Mouse (Mus musculus) liver, embryonic 16.5 days (tissue): ENCODE measurements around the gene Rad23a. TPM values are rescaled to one million over a fixed set of nuclear protein-coding genes. Genes with fewer than 3 reads are reported as not detected.

Experiments used
- ATAC-seq: fragments of 200-750 bp; cut with Nextera tagmentation; 2 replicates; pipeline ENCODE4 v1.8.0; 2017; ENCODE audit warnings: low read depth, mild to moderate bottlenecking, moderate number of reproducible peaks, moderate library complexity
- H3K27ac ChIP-seq: fragments of 300-500 bp; sonication (generic); 2 replicates; pipeline ENCODE4 v1.5.1; 2014; ENCODE audit warnings: mild to moderate bottlenecking, low read length
- H3K27me3 ChIP-seq: fragments of 300-500 bp; sonication (generic); 2 replicates; pipeline ENCODE4 v1.6.1; 2014; ENCODE audit warnings: low read depth, low read length, mixed read lengths; ENCODE audit not compliant: control insufficient read depth, insufficient read depth
- H3K36me3 ChIP-seq: fragments of 300-500 bp; sonication (generic); 2 replicates; pipeline ENCODE4 v1.6.1; 2014; ENCODE audit warnings: mild to moderate bottlenecking; ENCODE audit not compliant: control insufficient read depth, insufficient read depth
- H3K4me1 ChIP-seq: fragments of 300-500 bp; sonication (generic); 2 replicates; pipeline ENCODE4 v1.6.1; 2014; ENCODE audit warnings: low read depth, low read length, mixed read lengths; ENCODE audit not compliant: control insufficient read depth
- H3K4me2 ChIP-seq: fragments of 300-500 bp; sonication (generic); 2 replicates; pipeline ENCODE4 v1.6.1; 2014; ENCODE audit warnings: low read depth, low read length, mixed read lengths
- H3K4me3 ChIP-seq: fragments of 300-500 bp; sonication (generic); 2 replicates; pipeline ENCODE4 v1.5.1; 2014; ENCODE audit warnings: low read depth, mild to moderate bottlenecking, low read length
- H3K9ac ChIP-seq: fragments of 300-500 bp; sonication (generic); 2 replicates; pipeline ENCODE4 v1.6.1; 2014; ENCODE audit warnings: low read depth, low read length
- H3K9me3 ChIP-seq: fragments of 300-500 bp; sonication (generic); replicated peaks from 2 replicates; pipeline ENCODE4 v1.6.1; 2016; ENCODE audit warnings: low read length; ENCODE audit not compliant: control insufficient read depth
- WGBS: fragments of 180-500 bp; shearing (Covaris S2); extraction: QIAGEN DNeasy Blood & Tissue Kit; methylation state at CpG from one replicate; pipeline ENCODE4 v1.1.7; 2014; ENCODE audit not compliant: insufficient replicate concordance; 5-methylcytosine and 5-hydroxymethylcytosine counted together
- polyA plus RNA-seq: library from polyadenylated mRNA; unstranded; fragments of >200 nt; fragmentation: Nextera tagmentation; extraction: Ambion mirVana; gene quantifications from 2 replicates; pipeline ENCODE4 v1.2.1, GENCODE M21; 2015

Rad23a gene
- polyA plus RNA-seq, 1 experiment from 2014 or later = 307 TPM

DNA sequence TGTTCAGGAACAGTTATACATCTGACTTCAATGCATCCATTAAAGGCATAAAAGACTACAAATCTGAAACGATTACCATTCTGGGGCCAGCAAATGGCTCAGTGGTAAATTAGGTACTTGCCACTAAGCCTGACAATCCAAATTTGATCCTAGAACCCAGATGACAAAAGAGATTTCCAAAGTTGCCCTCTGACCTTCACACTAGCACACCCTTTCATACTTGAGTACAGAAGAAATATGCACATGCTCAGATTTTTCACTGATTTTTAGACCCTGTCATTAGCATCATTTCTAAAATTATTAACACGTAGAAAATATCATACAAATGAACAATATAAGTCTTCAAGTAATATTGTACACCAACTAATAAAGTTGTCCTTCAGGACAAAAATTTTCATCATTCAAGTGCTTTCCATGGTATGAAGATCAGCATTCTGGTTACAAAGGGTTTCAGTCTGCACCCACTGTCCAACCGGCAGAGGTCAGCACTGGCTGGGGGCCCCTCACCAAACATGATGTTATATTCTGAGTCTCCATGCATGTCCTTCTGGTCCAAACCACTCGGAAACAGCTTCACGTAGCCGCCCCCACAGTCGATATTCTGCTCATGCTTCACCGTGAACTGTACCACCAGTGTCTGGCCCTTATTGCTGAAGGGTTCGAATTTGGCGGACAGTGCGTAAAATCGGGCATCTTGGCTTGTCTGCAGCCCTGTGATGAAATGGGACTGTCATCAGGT is 5.1 kb upstream of the Rad23a start:
- Histone ChIP-seq H3K9me3 (no peaks in the 10 kb centered on the region), H3K27ac (peak overlapping the region; percentile 92), H3K36me3 (peaks cover 43% of the 10 kb centered on the region), H3K4me3 (peak overlapping the region; percentile 98), H3K27me3 (no peaks in the 10 kb centered on the region), H3K4me2 (peak overlapping the region; percentile 68), H3K4me1 (peaks cover 50% of the 10 kb centered on the region), H3K9ac (peak overlapping the region; percentile 88)
- no peak for ATAC-seq
- 9% methylated on average over 12 of the region's 12 CpGs for WGBS

DNA sequence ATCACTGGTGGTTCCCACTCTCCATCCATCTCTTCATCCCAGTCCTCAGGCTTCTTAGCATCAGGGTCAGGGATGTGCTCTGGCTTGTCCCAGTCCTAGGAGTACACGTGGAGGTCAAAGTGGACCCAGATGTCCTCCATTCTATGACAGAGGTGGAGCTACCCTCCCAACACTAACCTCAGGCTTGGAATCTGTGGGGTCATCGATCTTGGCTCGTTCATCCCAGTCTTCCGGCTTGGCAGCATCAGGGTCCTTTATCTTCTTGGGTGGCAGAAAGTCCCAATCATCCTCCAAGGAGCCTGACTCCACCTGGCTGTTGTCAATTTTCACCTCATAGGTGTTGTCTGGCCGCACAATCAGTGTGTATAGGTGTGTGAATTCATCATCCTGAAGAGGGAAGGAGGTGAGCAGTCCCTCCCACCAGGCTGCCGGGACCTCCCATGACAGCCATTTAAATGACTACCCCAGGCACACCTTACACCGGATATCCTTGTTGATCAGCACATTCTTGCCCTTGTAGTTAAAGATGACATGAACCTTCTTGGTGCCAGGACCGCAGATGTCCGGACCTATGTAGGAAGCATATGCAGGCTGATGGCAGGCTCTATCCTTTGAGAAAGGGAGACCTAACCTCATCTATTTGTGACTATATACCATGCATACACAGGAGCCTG is 4.1 kb upstream of the Rad23a start:
- H3K36me3 ChIP-seq = peaks cover 43% of the 10 kb centered on the region
- H3K4me1 ChIP-seq = peaks cover 50% of the 10 kb centered on the region

DNA sequence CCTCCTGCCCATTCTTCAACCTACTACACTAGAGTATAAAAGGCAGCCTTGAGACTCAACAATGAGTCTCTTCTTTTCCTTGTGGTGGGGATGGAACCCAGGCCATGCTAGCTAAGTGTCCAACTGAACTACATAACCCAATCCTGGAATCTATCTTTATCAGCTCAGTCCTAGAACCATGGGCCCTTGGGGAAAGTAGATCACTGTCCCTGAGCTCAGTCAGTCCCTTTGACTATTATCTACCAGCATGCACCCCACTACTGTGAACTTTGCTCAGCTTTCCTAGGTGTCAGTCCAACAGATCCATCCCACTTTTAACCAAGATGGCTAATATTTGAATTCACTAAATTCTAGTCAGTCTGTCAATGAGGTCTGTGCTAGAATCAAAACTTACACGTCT is 1.0 kb upstream of the Rad23a start:
- 63% methylated on average over 1 of the region's 1 CpGs for WGBS
- no peaks in the 10 kb centered on the region for H3K9me3 ChIP-seq
- H3K4me1 ChIP-seq = peaks cover 55% of the 10 kb centered on the region
- no peak for ATAC-seq
- H3K36me3 ChIP-seq = peaks cover 61% of the 10 kb centered on the region
- H3K9ac ChIP-seq = no peak overlapping the region
- H3K27ac ChIP-seq = peak overlapping the region; percentile 75
- no peak overlapping the region for H3K4me3 ChIP-seq
- H3K4me2 ChIP-seq = no peak overlapping the region
- no peaks in the 10 kb centered on the region for H3K27me3 ChIP-seq

More for the DNA sequence above, 4.1 kb upstream of the Rad23a start:
- ATAC-seq = no peak
- 86% methylated on average over 9 of the region's 9 CpGs for WGBS
- Histone ChIP-seq H3K27me3 (no peaks in the 10 kb centered on the region), H3K4me2 (peak overlapping the region; percentile 68), H3K9me3 (no peaks in the 10 kb centered on the region), H3K4me3 (peak overlapping the region; percentile 98), H3K9ac (peak overlapping the region; percentile 24), H3K27ac (no peak overlapping the region)

DNA sequence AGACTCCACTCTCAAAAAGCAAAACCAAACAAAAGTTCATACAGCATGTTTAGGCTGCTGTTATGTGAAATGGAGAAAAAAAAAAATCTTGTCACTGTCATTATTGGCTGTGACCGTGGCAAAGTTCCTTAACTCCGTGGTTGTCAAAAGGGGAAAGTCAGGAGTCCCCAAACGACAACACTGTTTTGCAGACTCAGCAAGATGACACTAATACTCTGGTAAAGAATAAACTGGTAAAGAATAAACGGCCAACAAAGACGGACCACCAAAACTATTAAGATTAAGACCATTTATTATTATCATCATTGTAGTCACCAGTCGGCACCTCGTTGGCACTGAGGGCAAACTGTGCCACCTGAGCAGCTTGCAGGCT is 604 bp downstream of the Rad23a start:
- 1% methylated on average over 7 of the region's 7 CpGs for WGBS
- Histone ChIP-seq H3K9me3 (no peaks in the 10 kb centered on the region), H3K4me1 (peaks cover 65% of the 10 kb centered on the region), H3K27ac (peak overlapping the region; percentile 97), H3K36me3 (peaks cover 72% of the 10 kb centered on the region), H3K27me3 (no peaks in the 10 kb centered on the region), H3K4me2 (peak overlapping the region; percentile 75), H3K4me3 (peak overlapping the region; percentile 89), H3K9ac (peak overlapping the region; percentile 96)
- no peak for ATAC-seq

DNA sequence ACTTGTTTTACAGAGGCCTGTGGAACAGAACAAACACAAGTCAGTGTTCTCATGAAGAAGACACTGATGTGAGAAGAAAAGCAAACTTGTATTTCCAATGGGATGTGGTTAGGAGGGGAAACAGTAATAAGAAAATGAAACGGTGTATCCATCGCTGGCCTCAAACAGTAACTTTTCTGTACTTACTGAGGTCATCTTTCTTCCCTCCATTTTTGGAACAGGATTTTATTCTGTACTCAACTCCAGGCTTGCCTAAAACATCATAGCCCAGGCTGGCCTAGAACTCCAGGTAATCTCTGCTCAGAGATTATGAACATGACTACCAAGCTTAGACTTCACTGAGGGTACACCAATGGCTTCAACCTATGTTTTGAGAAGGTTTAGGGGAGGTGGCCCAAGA is 1.1 kb downstream of the Rad23a start:
- Histone ChIP-seq H3K9me3 (no peaks in the 10 kb centered on the region), H3K4me3 (peak overlapping the region; percentile 89), H3K4me2 (peak overlapping the region; percentile 75), H3K9ac (peak overlapping the region; percentile 96), H3K36me3 (peaks cover 72% of the 10 kb centered on the region), H3K27ac (peak overlapping the region; percentile 97), H3K27me3 (no peaks in the 10 kb centered on the region), H3K4me1 (peaks cover 65% of the 10 kb centered on the region)
- ATAC-seq = no peak
- 80% methylated on average over 2 of the region's 2 CpGs for WGBS

DNA sequence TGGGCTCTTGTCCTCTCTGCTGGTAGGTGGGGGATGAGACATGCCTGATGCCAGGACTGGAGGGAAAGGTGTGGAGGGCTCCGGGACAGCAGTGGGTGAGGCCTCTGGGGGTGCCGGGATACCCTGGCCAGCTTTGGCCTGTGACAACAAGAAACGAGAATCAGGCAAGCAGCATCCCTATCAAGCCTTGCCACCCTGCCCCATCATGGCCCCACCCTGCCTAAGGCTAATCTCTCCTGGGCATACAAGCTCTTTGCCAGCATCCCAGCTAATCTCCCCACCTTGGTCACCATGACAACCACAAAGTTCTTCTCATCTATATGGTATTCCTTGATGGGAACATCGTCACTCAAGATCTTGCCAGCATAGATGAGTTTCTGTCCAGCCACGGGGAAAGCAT is 2.0 kb downstream of the Rad23a start:
- Histone ChIP-seq H3K9me3 (no peaks in the 10 kb centered on the region), H3K27ac (peak overlapping the region; percentile 97), H3K4me2 (peak overlapping the region; percentile 75), H3K9ac (peak overlapping the region; percentile 96), H3K36me3 (peaks cover 70% of the 10 kb centered on the region), H3K27me3 (no peaks in the 10 kb centered on the region), H3K4me1 (peaks cover 67% of the 10 kb centered on the region), H3K4me3 (peak overlapping the region; percentile 89)
- 24% methylated on average over 5 of the region's 5 CpGs for WGBS
- peak; percentile 86 for ATAC-seq

DNA sequence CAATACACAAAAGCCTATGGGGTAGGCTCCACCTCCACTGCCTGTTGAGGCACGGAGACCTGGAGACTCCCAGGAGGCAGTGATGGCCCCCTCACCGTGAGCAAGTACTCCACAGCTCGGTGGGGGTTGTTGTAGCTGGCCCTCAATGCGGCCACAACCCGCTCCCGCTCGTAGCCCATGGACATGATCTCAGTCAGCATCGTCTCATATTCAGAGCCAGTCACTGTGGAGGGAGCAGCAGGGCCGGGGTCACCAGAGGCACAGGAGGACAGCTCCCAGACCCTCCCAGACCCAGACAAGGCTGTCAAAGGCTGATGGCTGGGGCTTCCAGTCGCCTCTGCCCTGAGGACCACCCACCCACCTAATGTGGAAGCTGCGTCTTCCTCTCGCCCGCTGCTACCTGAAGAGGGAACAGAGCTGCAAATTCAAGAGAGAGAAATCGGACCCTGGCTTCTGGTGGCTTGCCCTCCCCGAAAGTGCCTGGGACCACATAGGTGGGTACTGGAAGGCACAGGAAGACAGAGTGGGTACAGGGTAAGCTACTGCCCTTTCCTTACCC is 2.5 kb downstream of the Rad23a start:
- peak overlapping the region; percentile 91 for H3K9ac ChIP-seq
- WGBS = 73% methylated on average over 15 of the region's 15 CpGs
- H3K9me3 ChIP-seq = no peaks in the 10 kb centered on the region
- H3K4me1 ChIP-seq = peaks cover 67% of the 10 kb centered on the region
- peak overlapping the region; percentile 89 for H3K4me3 ChIP-seq
- no peaks in the 10 kb centered on the region for H3K27me3 ChIP-seq
- ATAC-seq = no peak
- peaks cover 65% of the 10 kb centered on the region for H3K36me3 ChIP-seq
- peak overlapping the region; percentile 61 for H3K4me2 ChIP-seq
- peak overlapping the region; percentile 97 for H3K27ac ChIP-seq

DNA sequence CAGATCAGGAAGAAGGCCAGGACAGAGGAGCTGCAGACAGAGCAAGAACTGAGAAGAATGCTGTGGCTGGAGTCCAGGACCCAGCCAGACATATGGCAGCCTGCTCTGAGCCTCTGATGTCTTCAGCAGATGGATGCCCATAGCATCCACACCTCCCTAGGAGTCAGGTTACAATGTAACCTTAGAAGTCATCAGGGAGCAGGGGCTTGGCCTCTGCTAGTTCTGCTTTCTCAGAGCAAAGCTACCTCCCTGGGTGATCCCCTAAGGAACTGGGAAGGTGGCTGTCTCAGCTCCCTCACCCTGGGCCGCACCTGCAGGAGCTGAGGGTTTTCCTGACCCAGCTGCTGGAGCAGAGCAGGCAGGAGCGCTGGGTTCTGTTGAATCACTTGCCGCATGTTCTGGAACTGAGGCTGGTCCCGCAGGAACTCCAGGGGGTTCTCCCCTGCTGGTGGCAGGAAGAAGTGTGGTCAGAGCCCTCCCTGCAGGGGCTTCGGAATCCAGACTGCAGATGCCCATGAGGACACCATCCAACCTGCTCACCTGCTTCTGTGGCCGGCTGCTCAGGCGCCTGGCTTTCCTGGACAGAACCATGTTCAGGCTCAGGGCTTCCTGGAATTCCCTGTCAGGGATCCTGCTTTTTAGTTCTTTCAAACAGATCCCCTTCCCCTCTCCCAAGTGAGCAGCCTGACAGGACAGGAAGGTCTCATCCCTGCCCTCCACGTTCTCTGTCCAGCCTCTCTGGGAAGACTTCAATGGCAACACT is 3.1 kb downstream of the Rad23a start:
- peak overlapping the region; percentile 61 for H3K4me2 ChIP-seq
- peaks cover 58% of the 10 kb centered on the region for H3K36me3 ChIP-seq
- H3K27ac ChIP-seq = peak overlapping the region; percentile 97
- WGBS = 76% methylated on average over 8 of the region's 8 CpGs
- H3K27me3 ChIP-seq = no peaks in the 10 kb centered on the region
- H3K9ac ChIP-seq = peak overlapping the region; percentile 91
- peak overlapping the region; percentile 89 for H3K4me3 ChIP-seq
- no peak for ATAC-seq
- H3K9me3 ChIP-seq = no peaks in the 10 kb centered on the region
- peaks cover 64% of the 10 kb centered on the region for H3K4me1 ChIP-seq
